Mouse (Mus musculus) liver, embryonic 14.5 days (tissue): Measurements from ENCODE around the gene Cdc42ep4.

Source experiments
- CTCF ChIP-seq: IDR thresholded peaks from 2 replicates; pipeline ENCODE4 v1.5.1; 2016; ENCODE audit warnings: antibody characterized with exemption, low read depth, control low read depth
- EP300 ChIP-seq: IDR thresholded peaks from 2 replicates; pipeline ENCODE4 v1.6.1; 2016; ENCODE audit warnings: antibody characterized with exemption, low read depth

- TF ChIP-seq CTCF: no peak; the same call in 1 of the 2 replicates
- TF ChIP-seq EP300: no peak
These were observed 69.7 kb downstream of the Cdc42ep4 start for GRCm38 (mm10) chr11:113681979-113682378.
